Mouse (Mus musculus) midbrain, embryonic 11.5 days (tissue): ENCODE results near the gene Gm45521. TPM values are rescaled to one million over a fixed set of nuclear protein-coding genes. Genes with fewer than 3 reads are reported as not detected.

ENCODE experiments used
- ATAC-seq: fragments of 200-750 bp; cut with Nextera tagmentation; 2 replicates; pipeline ENCODE4 v1.8.0; 2017; ENCODE audit warnings: moderate TSS enrichment, moderate library complexity; ENCODE audit not compliant: low FRiP score
- DNase-seq: peaks from one replicate; pipeline ENCODE4 v3.0.0; 2015; ENCODE audit warnings: low spot score; ENCODE audit errors: missing footprints
- H3K27ac ChIP-seq: fragments of 300-500 bp; sonication (generic); 2 replicates; pipeline ENCODE4 v1.5.1; 2014; ENCODE audit warnings: low read depth, low read length
- H3K27me3 ChIP-seq: fragments of 300-500 bp; sonication (generic); 2 replicates; pipeline ENCODE4 v1.6.1; 2014; ENCODE audit warnings: mild to moderate bottlenecking, low read length, moderate library complexity, mixed read lengths; ENCODE audit not compliant: control insufficient read depth, insufficient read depth
- H3K36me3 ChIP-seq: fragments of 300-500 bp; sonication (generic); 2 replicates; pipeline ENCODE4 v1.6.1; 2014; ENCODE audit warnings: mild to moderate bottlenecking, low read length, moderate library complexity, mixed read lengths; ENCODE audit not compliant: control insufficient read depth, insufficient read depth
- H3K4me1 ChIP-seq: fragments of 300-500 bp; sonication (generic); 2 replicates; pipeline ENCODE4 v1.6.1; 2014; ENCODE audit warnings: low read length; ENCODE audit not compliant: control insufficient read depth, insufficient read depth
- H3K4me2 ChIP-seq: fragments of 300-500 bp; sonication (generic); 2 replicates; pipeline ENCODE4 v1.6.1; 2014; ENCODE audit warnings: mild to moderate bottlenecking, moderate library complexity
- H3K4me3 ChIP-seq: fragments of 300-500 bp; sonication (generic); 2 replicates; pipeline ENCODE4 v1.5.1; 2014; ENCODE audit warnings: low read depth, low read length
- H3K9ac ChIP-seq: fragments of 300-500 bp; sonication (generic); 2 replicates; pipeline ENCODE4 v1.6.1; 2014; ENCODE audit warnings: low read length
- H3K9me3 ChIP-seq: fragments of 300-500 bp; sonication (generic); 2 replicates; pipeline ENCODE4 v1.6.1; 2016; ENCODE audit warnings: low read length; ENCODE audit not compliant: control insufficient read depth
- WGBS: fragments of 180-500 bp; shearing (Covaris S2); extraction: QIAGEN DNeasy Blood & Tissue Kit; methylation state at CpG from one replicate; pipeline ENCODE4 v1.1.7; 2014; 5-methylcytosine and 5-hydroxymethylcytosine counted together
- polyA plus RNA-seq: library from polyadenylated mRNA; unstranded; fragments of >200 nt; fragmentation: Nextera tagmentation; extraction: Ambion mirVana; gene quantifications from 2 replicates; pipeline ENCODE4 v1.2.1, GENCODE M21; 2014

Gm45521 gene
- polyA plus RNA-seq, 1 experiment from 2014 or later = 0.36 TPM

DNA sequence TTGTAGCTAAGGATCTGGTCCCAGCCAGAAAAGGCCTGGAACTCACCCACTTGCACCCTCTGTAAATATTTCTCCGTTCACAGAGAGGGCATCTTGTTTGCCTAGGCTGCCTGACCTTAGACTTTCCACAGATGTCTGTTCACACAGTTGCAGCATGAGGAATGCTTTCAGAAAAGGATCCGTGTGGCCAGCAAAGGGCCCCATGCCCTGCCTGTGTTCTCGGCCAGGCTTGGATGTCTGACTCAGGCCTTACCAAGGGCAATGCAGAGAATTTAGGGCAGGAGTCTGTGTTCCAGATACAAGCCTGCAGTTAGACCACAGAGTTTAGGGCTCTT lies 13.3 kb upstream of the Gm45521 start:
- Histone ChIP-seq H3K36me3 (no peaks in the 10 kb centered on the region; the same call in 1 of the 2 replicates), H3K4me2 (no peak overlapping the region), H3K4me1 (no peaks in the 10 kb centered on the region), H3K9me3 (no peaks in the 10 kb centered on the region), H3K9ac (no peak overlapping the region), H3K27me3 (no peaks in the 10 kb centered on the region), H3K27ac (no peak overlapping the region), H3K4me3 (no peak overlapping the region)
- no peak for DNase-seq
- ATAC-seq = no peak
- 87% methylated on average over 3 of the region's 3 CpGs for whole genome bisulfite sequencing

DNA sequence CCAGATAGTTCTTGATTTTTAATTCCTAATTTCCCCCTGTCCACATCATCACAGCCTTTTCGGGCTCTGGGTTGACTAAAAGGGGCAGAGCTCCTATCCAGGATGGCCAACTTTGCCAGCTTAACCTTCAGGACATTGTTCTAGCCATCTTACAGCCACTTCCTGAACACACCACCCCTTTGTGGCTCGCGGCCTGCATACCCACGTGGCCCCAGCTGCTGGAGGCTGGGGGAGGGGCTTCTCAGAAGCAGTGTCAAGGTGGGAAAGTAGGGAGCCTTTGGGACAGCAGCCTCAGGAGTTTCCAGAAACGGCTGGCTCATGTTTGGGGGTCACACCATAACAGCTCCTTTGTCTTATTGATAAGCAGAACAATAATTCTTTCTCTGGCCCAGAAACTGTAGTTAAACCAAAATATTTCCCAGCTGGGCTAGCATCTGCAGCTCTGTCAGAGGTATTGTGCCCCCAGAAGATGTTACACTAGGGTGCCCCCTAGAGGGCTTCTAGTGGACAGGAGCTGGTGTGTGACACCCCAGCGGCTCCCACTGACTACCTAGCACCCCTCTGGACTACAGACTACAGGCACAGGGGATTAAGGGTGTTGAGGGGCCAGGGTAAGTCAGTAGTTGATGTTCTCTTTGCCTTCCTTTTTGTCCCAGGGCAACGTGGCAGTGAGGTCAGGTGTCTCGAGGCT lies 12.6 kb upstream of the Gm45521 start:
- Histone ChIP-seq H3K9ac (no peak overlapping the region), H3K27ac (no peak overlapping the region), H3K4me2 (no peak overlapping the region), H3K27me3 (no peaks in the 10 kb centered on the region), H3K4me1 (no peaks in the 10 kb centered on the region), H3K9me3 (no peaks in the 10 kb centered on the region), H3K36me3 (no peaks in the 10 kb centered on the region; the same call in 1 of the 2 replicates), H3K4me3 (no peak overlapping the region)
- no peak for DNase-seq
- ATAC-seq = no peak
- 62% methylated on average over 8 of the region's 8 CpGs for WGBS

DNA sequence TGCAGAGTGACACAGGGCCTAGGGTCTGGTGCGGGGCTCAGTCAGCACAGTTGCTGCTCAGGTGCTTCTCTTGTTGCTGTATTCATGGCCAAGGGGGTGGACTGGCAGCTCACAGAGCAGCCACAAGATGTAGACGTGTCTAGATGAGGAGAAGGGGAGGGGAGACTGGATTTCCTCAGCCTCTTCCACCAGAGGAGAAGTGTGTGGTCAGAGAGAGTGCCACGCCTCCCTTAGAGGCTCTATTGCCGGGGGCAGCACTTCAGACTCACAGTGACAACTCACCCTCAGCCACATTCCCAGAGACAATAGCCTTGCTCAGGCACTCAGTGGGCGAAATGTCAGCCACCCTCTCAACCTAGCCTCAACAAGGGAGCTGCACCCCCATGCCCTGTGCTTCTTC lies 11.8 kb upstream of the Gm45521 start:
- Histone ChIP-seq H3K9ac (no peak overlapping the region), H3K4me1 (no peaks in the 10 kb centered on the region), H3K27me3 (no peaks in the 10 kb centered on the region), H3K36me3 (no peaks in the 10 kb centered on the region; the same call in 1 of the 2 replicates), H3K27ac (no peak overlapping the region), H3K9me3 (no peaks in the 10 kb centered on the region), H3K4me3 (no peak overlapping the region), H3K4me2 (no peak overlapping the region)
- ATAC-seq (no peak), DNase-seq (no peak)
- 85% methylated on average over 5 of the region's 5 CpGs for WGBS

DNA sequence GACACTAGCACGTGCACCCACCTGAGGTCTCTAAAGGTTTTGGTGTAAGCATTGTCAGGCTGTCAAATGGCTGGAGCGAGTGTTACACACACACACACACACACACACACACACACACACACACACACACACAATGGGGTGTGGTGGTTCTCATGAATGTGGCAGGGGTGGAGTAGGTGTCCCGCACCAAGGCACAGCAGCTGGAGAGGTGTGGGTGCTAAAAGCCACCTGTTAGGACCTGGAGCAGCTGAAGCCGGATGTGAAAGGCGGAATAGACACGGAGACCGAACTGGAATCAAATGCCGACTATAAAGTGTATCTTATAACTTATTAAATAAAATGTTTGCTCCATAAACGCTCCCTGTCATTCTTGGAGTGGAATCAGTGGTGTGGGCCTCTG lies 5.9 kb upstream of the Gm45521 start:
- no peaks in the 10 kb centered on the region for H3K9me3 ChIP-seq
- no peaks in the 10 kb centered on the region; the same call in 1 of the 2 replicates for H3K36me3 ChIP-seq
- no peak overlapping the region for H3K27ac ChIP-seq
- 97% methylated on average over 9 of the region's 9 CpGs for WGBS
- DNase-seq (no peak), ATAC-seq (no peak)
- no peaks in the 10 kb centered on the region for H3K27me3 ChIP-seq
- no peaks in the 10 kb centered on the region for H3K4me1 ChIP-seq
- H3K9ac ChIP-seq = no peak overlapping the region
- no peak overlapping the region for H3K4me3 ChIP-seq
- H3K4me2 ChIP-seq = no peak overlapping the region

DNA sequence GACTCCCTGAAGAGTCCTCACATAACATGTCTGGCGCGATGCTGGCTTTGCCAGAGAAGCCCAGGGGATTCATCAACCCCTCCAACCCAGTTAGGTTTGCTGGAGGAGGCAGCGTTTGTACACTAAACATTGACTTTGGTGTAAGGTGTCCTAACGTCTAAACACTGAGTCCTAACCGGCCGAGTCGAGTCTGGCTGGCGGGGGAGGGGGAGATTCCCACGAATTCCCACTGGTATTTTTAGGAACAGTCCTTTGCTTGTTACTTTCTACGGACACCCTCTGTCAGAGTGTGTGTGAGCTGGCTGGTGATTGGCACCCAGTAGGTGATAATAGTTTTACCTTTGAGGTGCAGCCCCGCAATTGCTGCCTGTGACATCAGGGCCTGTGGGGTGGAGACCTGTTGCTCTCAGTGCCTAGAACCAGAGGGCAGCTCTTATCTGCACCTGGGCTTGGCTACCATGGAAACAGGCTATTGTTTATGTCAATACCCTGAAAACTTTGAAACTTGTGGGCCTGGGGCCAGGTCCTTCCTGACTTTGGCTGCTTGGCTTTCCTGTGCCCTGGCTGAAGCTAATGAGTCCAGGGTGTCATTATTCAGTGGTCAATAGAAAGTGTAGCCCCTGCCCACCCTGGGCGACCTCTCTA lies 4.4 kb upstream of the Gm45521 start:
- WGBS = 47% methylated on average over 12 of the region's 12 CpGs
- no peak for ATAC-seq

DNA sequence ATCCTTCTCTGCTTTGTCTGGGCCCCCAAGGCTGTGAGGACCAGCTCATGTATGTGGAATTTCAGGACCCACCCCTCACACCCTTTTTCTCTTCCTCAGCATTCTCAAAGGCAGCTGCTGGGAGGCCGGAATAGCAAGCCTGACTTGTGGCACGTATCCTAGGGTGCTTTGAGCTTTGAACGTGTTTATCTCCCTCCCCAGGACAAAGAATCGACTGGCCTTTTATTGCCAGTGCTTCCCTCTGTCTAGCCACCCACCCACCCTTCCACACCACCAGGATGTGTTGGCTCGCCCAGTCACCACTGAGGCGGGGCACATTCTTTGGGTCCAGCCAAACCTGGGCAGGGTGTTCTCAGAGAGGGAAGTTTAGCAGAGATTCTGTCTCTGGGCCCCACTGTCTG lies 3.0 kb upstream of the Gm45521 start:
- no peak for ATAC-seq
- H3K9ac ChIP-seq = no peak overlapping the region

More for the DNA sequence above, 4.4 kb upstream of the Gm45521 start:
- no peak overlapping the region for H3K4me2 ChIP-seq
- H3K27me3 ChIP-seq = no peaks in the 10 kb centered on the region
- H3K4me1 ChIP-seq = no peaks in the 10 kb centered on the region
- no peak overlapping the region for H3K27ac ChIP-seq
- H3K9ac ChIP-seq = no peak overlapping the region
- H3K36me3 ChIP-seq = no peaks in the 10 kb centered on the region
- H3K4me3 ChIP-seq = no peak overlapping the region
- no peak for DNase-seq
- no peaks in the 10 kb centered on the region for H3K9me3 ChIP-seq

DNA sequence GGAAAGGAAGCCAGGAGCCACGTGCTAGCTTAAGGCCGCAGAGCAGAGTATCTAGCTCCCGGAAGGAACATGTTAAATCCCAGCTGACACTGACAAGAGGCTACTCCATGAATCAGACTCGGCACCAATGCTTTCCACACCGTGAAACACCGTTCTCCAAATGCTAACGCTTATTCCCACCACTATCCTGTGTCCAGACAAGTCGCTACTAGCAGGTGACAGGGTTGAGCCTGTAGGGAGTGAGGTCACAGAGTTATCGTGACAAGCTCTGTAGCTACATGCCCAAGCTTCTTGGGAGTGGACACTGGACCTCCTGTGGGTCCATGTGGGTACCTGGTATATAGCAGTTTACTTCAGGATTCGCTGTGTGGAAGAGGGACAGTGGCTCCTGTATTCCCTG lies 661 bp upstream of the Gm45521 start:
- no peak overlapping the region for H3K9ac ChIP-seq
- no peak overlapping the region for H3K27ac ChIP-seq
- 89% methylated on average over 10 of the region's 10 CpGs for WGBS
- H3K4me3 ChIP-seq = no peak overlapping the region
- no peaks in the 10 kb centered on the region for H3K4me1 ChIP-seq
- no peaks in the 10 kb centered on the region for H3K9me3 ChIP-seq
- ATAC-seq = no peak
- DNase-seq = no peak
- no peak overlapping the region for H3K4me2 ChIP-seq
- no peaks in the 10 kb centered on the region for H3K36me3 ChIP-seq
- no peaks in the 10 kb centered on the region for H3K27me3 ChIP-seq

More for the DNA sequence above, 3.0 kb upstream of the Gm45521 start:
- 30% methylated on average over 6 of the region's 6 CpGs for WGBS
- H3K27me3 ChIP-seq = no peaks in the 10 kb centered on the region
- no peaks in the 10 kb centered on the region for H3K36me3 ChIP-seq
- no peak overlapping the region for H3K4me2 ChIP-seq
- H3K4me3 ChIP-seq = no peak overlapping the region
- DNase-seq = no peak
- H3K9me3 ChIP-seq = no peaks in the 10 kb centered on the region
- H3K27ac ChIP-seq = no peak overlapping the region
- H3K4me1 ChIP-seq = no peaks in the 10 kb centered on the region

DNA sequence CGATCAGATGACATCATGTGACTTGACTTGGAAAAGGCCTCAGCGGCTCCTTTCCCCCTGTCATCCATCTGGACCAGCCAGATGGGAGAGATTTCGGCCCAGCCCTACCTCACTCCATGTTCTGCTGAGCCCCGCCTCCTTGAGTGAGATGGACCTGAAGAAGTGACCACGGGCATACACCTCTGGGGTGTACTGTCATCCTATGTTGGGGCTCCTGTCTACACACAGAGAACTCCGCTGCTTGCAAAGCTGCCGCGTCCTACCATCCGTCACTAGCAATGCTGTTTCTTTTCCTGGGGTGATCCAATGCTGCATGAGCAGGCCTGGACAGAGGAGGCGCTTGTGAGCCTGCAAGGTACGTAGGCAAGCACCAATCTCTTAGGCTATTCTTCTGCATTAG lies 3.5 kb downstream of the Gm45521 start:
- WGBS = 52% methylated on average over 11 of the region's 11 CpGs

DNA sequence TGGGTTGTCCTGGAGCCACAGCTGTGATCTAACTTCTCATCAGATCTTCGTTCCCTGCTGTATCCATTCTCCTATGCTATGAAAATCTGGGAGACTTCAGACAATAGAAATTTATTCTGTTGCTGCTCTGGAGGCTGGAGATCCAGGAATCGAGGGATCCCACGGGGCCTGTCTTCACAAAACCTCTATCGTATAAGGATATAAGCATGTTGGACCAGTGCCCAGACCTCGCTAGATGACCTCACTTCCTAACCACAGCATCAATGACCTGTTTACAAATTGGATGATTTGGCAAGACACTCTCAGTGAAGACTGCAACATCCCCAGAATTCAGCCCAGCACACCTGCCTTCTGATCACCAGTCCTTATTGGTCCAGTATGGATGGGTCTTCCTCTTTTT lies 4.6 kb downstream of the Gm45521 start:
- Histone ChIP-seq H3K4me1 (no peaks in the 10 kb centered on the region), H3K4me3 (no peak overlapping the region), H3K9ac (no peak overlapping the region), H3K27ac (no peak overlapping the region), H3K36me3 (no peaks in the 10 kb centered on the region), H3K9me3 (no peaks in the 10 kb centered on the region), H3K4me2 (no peak overlapping the region), H3K27me3 (no peaks in the 10 kb centered on the region)
- ATAC-seq = no peak
- 84% methylated on average over 5 of the region's 5 CpGs for WGBS
- no peak for DNase-seq

More for the DNA sequence above, 3.5 kb downstream of the Gm45521 start:
- Histone ChIP-seq H3K36me3 (no peaks in the 10 kb centered on the region), H3K4me2 (no peak overlapping the region), H3K27me3 (no peaks in the 10 kb centered on the region), H3K9me3 (no peaks in the 10 kb centered on the region), H3K27ac (no peak overlapping the region), H3K4me1 (no peaks in the 10 kb centered on the region), H3K9ac (no peak overlapping the region), H3K4me3 (no peak overlapping the region)
- DNase-seq = no peak
- peak; percentile 28; the same call in 1 of the 2 replicates for ATAC-seq
